Mouse (Mus musculus): ENCODE results near the gene Arhgef9. TPM values are rescaled to one million over a fixed set of nuclear protein-coding genes. Genes with fewer than 3 reads are reported as not detected.
A peak's percentile ranks its signal among the peaks of the same experiment; 100 is the strongest.

Gene Arhgef9
- 10 to 100 TPM; 11.8 to 12.1 TPM for total RNA-seq (2021)
- 1.5 and 2.0 TPM in 2 replicates for polyA plus RNA-seq (2012; rRNA removed)
- long read RNA-seq, partial matches to known transcripts: 0 of 3 reads
- long read RNA-seq, other reads (novel, unspliced or antisense): 3 of 3 reads

DNA sequence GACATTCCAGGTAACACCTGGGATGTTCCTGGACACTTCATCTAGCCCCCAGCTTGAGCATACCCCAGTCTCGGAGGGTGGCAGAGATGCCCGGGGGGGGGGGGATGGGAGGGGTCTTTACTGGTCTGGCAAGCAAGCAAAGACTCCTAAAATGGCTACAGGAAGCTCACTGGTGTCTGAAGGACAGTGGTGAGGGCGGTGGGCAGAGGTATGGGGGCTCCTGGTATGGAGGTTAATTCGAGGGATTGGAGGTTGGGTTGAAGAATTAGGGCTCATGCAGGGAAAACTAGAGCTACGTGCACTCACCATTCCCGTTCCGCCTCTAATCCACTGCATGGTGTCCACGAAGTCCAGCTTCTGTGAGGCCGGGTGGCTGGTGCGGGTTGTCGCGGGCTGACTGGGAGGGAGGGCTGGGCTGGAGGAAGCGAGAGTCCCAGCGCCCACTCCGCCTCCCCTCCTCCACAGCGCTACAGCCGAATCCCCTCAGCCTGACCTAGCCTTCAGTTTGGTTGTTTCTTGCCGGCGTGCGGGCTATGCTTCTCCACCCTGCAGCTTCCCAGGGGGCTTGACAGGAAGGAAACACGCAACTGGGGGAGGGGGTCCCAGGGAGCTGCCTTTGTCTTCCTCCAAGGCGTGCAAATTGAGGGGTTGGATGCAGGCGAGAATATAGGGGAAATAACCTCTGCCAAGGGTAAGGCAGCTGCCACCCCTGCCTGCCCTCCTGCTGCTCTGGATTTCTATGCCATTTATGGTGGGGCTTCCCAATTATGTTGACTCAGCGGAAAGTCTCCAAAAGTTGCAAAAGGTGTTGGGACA, at the start of gene Arhgef9:
Gene Arhgef9 (minus strand): TSS at position 753 of the 816 bp plus-strand sequence.
- DNase-seq: peak; percentile 10

GRCm38 (mm10) chrX:95238896-95239295, 42.2 kb upstream of the Arhgef9 start:
- no peak for DNase-seq

DNA sequence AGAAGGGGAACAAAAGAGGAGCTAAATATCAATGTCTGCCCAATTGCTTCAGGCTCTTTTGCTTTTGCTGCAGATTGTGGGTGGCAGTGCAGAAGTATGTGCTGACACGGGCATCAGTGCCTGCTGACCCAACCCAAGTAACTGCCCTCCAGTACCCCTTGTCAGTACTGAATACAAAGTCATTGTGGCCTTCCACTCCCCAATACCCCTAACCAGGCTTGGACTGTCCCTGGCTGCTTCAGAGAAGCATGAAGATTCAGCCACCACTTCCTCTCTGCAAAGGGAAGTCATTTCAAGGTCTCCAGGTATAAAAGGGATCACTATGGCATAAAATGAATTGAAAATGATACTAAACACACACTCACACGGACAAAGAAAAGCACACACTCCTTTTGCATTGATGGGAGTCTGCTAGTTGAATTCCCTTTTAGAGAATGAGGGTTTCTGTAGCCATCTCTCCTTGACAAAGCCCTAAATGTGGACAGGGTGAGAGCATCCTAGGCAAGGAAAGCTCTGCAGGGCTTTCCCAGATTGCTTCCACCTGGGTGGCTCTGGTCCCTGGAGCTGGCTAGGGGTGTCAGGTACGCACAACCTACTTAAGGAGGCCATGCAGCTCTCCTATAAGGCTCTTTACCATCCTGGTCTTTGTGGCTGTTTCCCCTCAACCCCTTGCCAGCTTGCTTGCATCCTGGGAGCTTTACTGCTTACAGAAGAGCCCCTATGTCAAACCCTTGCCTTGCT, 1.1 kb downstream of the Arhgef9 start:
- DNase-seq: no peak

- peak; percentile 16 for DNase-seq
Measured at GRCm38 (mm10) chrX:95175978-95176377, 20.7 kb downstream of the Arhgef9 start.

- DNase-seq: peak; percentile 90
Measured at GRCm38 (mm10) chrX:95166317-95166716, 30.3 kb downstream of the Arhgef9 start.

DNA sequence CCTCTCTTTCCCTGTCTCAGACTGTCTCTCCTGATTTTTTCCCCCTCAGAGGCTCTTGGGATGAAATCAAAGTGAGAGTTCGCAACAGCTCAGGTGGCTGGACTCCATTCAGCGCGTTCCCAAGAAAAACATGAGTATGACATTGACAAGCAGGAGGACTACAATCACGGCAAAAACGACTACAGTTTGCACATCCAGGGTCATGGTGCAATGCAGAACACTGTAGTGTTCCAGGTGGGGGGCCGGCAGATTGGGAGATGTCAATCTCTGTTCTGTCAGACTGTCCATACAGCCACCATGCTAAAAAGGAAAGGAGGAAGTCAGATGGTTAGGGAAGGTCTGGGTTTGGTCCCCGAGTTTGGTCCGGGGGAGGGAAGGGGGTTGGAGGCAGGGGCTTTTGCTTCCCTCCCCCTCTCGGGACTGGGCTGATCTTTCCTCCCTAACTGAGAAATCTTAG, 31.0 kb downstream of the Arhgef9 start:
- DNase-seq: peak; percentile 45

DNA sequence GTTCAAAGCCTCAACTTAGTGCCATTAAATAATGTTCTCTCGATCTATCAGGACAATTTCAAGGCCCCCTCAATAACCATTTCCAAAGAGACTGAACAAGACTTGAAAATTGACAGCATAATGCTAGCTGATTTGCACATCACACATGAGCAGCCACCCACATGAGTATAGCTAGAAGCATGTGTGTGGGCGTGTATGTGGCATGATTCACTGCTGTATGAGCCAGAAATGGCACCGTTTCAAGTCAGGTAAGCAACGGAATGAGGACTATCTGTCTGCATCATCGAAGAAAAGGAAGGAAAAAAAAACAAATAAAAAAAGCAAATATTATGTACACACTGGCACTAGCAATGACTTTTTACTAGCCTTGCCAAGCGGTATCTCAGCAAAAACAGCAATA, 32.5 kb downstream of the Arhgef9 start:
- no peak for DNase-seq

DNA sequence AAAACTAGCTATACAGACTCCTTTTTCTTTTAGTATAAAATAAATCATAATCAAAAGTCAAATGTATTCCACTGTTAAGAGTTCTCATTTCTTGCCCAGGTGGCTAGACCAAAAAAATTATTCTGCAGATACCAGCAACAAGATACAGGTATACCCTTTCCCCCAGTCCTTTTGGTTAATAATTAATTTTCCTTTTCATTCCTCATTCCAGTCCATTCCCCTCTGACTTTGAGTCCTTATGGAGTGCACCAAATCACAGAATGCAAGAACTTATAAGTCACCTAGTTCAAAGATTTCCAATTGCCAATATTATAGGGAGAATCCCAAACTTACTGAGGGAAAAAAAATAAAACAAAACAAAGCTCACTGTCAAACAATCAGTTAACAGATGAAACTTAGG, 33.2 kb downstream of the Arhgef9 start:
- no peak for DNase-seq

GRCm38 (mm10) chrX:95156833-95157386, 39.7 kb downstream of the Arhgef9 start:
- DNase-seq: no peak

DNA sequence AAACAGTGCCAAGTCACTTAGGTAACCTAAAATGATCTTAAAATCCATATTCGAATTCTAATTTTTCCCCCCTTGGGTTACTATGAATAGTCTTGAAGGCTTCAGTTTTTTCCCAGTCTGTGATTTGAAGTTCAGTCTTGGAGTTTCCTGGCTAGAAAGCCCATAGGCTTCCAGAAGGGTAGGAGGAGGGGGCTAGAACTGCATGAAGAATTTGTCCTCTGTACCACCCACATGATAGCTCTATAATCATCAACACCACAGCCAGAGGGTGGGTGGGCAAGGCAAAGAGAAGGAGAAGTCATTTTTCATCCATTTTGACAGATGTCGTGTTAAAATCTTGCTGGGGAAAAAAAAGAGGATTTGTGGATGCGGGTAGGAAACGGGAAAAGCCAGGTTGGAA, 58.0 kb downstream of the Arhgef9 start:
- DNase-seq: no peak

- no peak for DNase-seq
Measured at GRCm38 (mm10) chrX:95133502-95133901, 63.2 kb downstream of the Arhgef9 start.

- no peak for DNase-seq
Measured at GRCm38 (mm10) chrX:95132996-95133395, 63.7 kb downstream of the Arhgef9 start.

DNA sequence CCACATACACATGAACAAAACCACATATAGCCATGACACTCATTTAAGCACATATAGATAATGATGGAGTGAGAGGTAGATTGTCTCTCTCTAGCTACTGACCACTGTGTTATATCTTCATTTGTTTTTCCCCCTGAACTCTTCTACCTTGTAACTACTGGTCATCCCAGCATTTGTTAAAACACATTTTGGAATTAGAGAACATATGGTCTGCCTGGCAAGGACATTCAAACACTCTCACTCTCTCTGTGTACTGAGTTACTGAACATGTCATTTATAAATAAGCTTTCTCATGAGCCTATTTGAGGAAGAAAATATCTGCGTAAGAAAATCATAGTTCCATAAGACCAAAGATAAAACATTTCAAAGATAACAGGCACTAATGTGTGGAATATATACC, 64.9 kb downstream of the Arhgef9 start:
- DNase-seq: no peak

- no peak for DNase-seq
Measured at GRCm38 (mm10) chrX:95123462-95123861, 73.2 kb downstream of the Arhgef9 start.

DNA sequence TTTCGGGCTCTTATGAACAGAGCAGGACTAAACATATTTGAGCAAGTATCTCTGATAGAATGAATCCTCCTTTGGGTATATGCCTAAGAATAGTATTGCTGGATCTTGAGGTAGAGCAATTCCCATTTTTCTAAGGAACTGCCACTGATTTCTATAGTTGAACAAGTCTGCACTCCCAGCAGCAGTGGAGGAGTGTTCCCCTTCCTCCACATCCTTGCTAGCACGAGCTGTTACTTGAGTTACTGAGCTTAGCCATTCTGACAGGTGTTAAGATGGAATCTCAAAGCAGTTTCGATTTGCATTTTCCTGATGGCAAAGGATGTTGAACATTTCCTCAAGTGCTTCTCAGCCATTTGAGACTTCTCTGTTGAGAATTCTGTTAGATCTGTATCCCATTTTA, 92.3 kb downstream of the Arhgef9 start:
- DNase-seq: no peak

GRCm38 (mm10) chrX:95087674-95088073, 109.0 kb downstream of the Arhgef9 start:
- no peak for DNase-seq

- no peak for DNase-seq
Measured at GRCm38 (mm10) chrX:95077013-95077699, 119.5 kb downstream of the Arhgef9 start.

DNA sequence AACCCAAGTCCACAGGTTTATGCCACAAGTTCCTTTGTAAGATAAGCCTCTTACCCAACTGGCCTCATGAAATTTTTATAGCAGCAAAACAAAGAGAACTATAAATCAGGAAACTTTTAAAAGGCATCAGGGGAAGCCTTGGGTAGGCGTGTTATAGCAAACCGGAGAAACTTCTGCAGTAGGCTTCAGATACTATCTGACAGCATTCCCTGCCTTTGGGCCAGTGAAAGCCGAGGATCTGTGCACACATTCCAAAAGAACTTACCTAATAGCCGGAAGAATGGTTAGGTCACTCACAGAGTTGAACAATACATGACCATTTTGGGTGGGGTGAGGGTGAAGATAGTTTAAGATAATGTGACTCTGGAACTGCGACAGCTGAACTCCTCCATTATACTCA, 168.7 kb downstream of the Arhgef9 start:
- no peak for DNase-seq

DNA sequence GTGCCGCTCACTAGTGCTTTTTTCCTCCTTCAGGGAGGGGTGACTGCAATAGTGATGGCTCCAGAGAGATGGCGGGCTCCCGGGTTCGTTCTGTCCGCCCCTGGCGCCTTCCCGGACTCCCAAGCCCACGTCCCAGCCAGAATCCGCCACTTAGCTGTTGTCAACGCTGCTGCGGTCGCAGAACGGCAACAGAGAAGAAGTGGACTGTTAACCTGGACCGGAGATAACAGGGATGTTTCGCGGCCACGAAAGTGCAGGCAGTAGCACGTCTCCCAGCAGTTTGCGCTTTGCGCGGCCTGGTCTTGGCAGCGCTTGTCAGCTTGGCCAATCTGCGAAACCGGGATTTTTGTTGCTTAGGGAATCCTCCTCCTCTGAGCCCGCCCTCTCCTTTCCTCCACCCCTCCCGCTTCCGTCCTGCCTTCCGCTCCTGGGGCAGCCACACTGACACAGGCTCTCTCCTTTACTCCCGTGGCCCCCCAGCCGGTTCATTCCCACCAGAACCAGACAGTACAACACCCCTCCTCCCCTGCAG, 170.2 kb downstream of the Arhgef9 start, which contains the start of gene Spin4:
Gene Spin4 (minus strand): TSS at position 322 of the 532 bp plus-strand sequence.
- peak; percentile 89 for DNase-seq

DNA sequence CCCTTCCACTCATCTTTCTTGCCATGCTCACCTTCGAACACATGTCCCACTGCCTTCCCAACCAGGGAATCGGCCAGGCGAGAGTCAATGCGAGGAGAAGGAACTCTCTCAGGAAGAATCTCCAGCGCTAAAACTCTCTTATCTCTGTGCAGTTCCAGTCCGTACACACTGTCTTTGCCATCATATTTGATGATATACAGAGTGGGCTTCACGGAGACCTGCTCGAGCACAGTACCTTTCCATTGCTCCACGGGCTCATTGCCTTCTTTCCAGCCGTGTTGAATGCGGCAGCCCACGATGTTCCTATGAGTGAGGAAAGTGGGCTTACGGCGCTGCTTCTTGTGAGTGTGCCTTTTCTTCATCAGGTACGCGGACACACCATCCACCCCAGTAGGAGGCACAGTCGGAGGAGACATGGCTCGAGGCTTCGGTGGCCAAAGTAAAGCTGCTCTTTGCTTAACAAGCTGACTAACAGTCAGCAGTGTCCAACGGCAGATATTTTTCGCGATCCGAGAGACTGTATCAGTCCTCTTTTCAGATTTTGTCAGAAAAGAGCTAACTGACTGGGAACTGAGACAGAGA, 170.8 kb downstream of the Arhgef9 start:
- peak; percentile 13 for DNase-seq

DNA sequence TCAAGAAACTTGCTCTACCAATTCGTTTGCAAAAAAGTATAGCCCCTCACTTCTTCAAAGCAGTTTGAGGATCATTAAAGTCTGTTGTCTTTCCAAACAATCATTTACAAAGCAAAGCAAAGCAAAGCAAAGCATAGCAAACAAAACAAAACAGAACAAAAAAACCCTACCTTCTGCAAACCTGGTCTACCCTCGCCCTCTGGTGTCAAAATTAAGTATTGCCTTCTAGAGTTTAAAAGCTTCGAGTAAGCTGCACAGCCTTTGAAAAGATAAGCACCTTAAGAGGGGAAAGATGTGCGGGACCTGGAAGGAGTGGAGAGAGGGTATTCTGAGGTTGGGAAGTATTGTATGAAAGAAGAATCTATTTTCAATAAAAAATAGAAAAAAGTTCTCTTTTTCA, 184.6 kb downstream of the Arhgef9 start:
- no peak for DNase-seq
